Mouse (Mus musculus): Measurements from ENCODE around the gene Gcc2. TPM values are rescaled to one million over a fixed set of nuclear protein-coding genes. Genes with fewer than 3 reads are reported as not detected.

Gcc2 gene
- polyA plus RNA-seq, 1 experiment from 2014 or later: 62.0 TPM

DNA sequence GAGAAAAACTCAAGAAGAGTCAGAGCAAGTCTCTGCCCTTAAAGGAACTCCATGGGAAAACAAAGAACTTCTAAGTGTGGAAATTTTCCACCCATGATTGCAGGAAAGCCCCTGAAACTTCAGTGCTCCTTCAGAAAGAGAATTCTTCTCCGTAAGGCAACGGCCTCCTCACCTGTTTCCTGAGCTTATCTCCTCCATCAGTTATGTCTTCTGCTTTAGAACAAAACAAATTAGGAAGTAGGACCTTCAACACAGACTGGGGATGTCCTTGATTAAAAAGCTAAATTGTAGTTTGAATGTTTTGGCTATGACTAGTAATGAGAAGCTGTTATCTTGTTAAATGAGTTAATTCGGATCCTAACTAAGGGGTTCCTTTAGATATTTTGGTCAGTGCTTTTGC, 88.3 kb downstream of the Gcc2 start:
- Histone ChIP-seq H3K4me2 (replicated peaks; ENCODE audit: low read depth, low read length) (no peak overlapping the region), H3K9me3 (ENCODE audit: control insufficient read depth, low read length) (no peaks in the 10 kb centered on the region), H3K36me3 (ENCODE audit: control insufficient read depth, insufficient read depth, low read length) (no peaks in the 10 kb centered on the region; the same call in 1 of the 2 replicates), H3K9ac (ENCODE audit: low read depth, low read length) (no peak overlapping the region), H3K27me3 (ENCODE audit: control insufficient read depth, insufficient read depth, low read length) (no peaks in the 10 kb centered on the region), H3K4me3 (ENCODE audit: low read length) (no peak overlapping the region), H3K4me1 (ENCODE audit: control insufficient read depth, insufficient read depth, low read length) (peaks cover 17% of the 10 kb centered on the region), H3K27ac (ENCODE audit: low read depth, low read length) (no peak overlapping the region)
- 91% methylated on average over 3 of the region's 3 CpGs for WGBS
- no peak for ATAC-seq (ENCODE audit: low FRiP score, low TSS enrichment)

DNA sequence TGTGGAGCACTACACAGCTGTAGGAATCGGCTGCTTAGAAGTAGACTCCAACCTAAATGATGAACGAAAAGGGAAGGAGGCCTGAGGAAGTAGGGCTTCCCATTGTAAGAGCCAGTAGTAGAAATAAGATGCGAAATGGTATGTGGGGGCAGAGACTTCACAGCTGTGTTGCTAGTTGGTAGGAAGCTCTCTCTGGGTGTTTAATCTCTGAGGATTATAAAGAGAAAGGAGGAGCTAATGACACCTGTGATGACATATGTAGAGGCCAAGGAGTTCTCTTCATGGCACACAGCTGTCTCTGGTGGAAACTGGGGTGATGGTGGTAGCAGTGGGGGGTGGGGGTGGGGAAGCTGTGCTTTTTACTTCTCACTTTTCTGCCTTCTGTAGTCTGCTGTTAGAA, 95.3 kb downstream of the Gcc2 start:
- no peaks in the 10 kb centered on the region for H3K9me3 ChIP-seq (ENCODE audit: control insufficient read depth, low read length)
- 89% methylated on average over 3 of the region's 3 CpGs for WGBS
- H3K4me2 ChIP-seq (replicated peaks; ENCODE audit: low read depth, low read length): no peak overlapping the region
- H3K9ac ChIP-seq (ENCODE audit: low read depth, low read length): no peak overlapping the region
- H3K36me3 ChIP-seq (ENCODE audit: control insufficient read depth, insufficient read depth, low read length): no peaks in the 10 kb centered on the region
- no peak overlapping the region for H3K27ac ChIP-seq (ENCODE audit: low read depth, low read length)
- H3K27me3 ChIP-seq (ENCODE audit: control insufficient read depth, insufficient read depth, low read length): no peaks in the 10 kb centered on the region
- no peak overlapping the region for H3K4me3 ChIP-seq (ENCODE audit: low read length)
- ATAC-seq (ENCODE audit: low FRiP score, low TSS enrichment): no peak
- H3K4me1 ChIP-seq (ENCODE audit: control insufficient read depth, insufficient read depth, low read length): peaks cover 3% of the 10 kb centered on the region; the same call in 1 of the 2 replicates

DNA sequence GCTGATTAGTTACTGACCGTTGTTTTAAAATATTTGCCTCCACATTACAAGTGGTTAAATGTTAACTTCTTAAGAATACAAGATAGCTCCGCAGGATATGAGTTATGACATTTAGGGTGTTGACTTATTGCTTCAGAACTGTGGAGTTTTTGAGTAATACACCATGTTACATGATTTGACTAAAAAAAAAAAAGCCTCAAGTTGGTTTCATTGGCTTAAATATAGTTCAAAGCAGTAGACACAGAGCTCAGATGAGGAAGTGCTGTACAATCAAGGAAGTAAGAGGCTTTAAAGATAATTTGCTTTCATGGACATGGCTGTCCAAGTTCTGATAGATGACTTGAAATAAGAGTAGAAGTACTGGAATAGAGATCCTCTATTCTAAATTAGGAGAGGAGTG, 96.4 kb downstream of the Gcc2 start:
- H3K9ac ChIP-seq (ENCODE audit: low read depth, low read length): no peak overlapping the region
- H3K4me1 ChIP-seq (ENCODE audit: control insufficient read depth, insufficient read depth, low read length): peaks cover 3% of the 10 kb centered on the region; the same call in 1 of the 2 replicates
- H3K36me3 ChIP-seq (ENCODE audit: control insufficient read depth, insufficient read depth, low read length): no peaks in the 10 kb centered on the region
- WGBS: 72% methylated on average over 2 of the region's 2 CpGs
- H3K27me3 ChIP-seq (ENCODE audit: control insufficient read depth, insufficient read depth, low read length): no peaks in the 10 kb centered on the region
- no peaks in the 10 kb centered on the region for H3K9me3 ChIP-seq (ENCODE audit: control insufficient read depth, low read length)
- no peak overlapping the region for H3K4me2 ChIP-seq (replicated peaks; ENCODE audit: low read depth, low read length)
- H3K4me3 ChIP-seq (ENCODE audit: low read length): no peak overlapping the region
- H3K27ac ChIP-seq (ENCODE audit: low read depth, low read length): no peak overlapping the region
- ATAC-seq (ENCODE audit: low FRiP score, low TSS enrichment): no peak

DNA sequence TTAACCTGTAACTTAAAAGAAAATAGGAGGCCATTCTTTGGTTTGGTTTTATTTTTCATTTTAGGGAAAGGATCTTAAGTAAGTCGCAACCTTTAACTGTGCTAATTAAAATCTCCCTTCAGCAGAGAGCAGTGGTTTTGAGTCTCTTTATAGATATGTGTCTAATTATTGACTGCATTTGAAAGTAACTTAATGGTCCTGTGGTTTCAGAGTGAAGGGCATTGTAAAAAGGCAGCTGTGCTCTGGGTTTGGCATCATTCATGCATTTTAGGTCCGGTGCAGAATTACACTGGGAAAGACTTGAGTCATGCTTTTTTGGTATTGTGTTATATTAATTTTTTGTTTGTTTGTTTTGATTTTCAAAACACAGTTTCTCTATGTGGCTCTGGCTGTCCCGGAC, 97.1 kb downstream of the Gcc2 start:
- Histone ChIP-seq H3K27ac (ENCODE audit: low read depth, low read length) (no peak overlapping the region), H3K9ac (ENCODE audit: low read depth, low read length) (no peak overlapping the region), H3K27me3 (ENCODE audit: control insufficient read depth, insufficient read depth, low read length) (no peaks in the 10 kb centered on the region), H3K9me3 (ENCODE audit: control insufficient read depth, low read length) (no peaks in the 10 kb centered on the region), H3K36me3 (ENCODE audit: control insufficient read depth, insufficient read depth, low read length) (no peaks in the 10 kb centered on the region), H3K4me3 (ENCODE audit: low read length) (no peak overlapping the region), H3K4me2 (replicated peaks; ENCODE audit: low read depth, low read length) (no peak overlapping the region), H3K4me1 (ENCODE audit: control insufficient read depth, insufficient read depth, low read length) (peaks cover 3% of the 10 kb centered on the region; the same call in 1 of the 2 replicates)
- WGBS: 64% methylated on average over 3 of the region's 3 CpGs
- no peak for ATAC-seq (ENCODE audit: low FRiP score, low TSS enrichment)

DNA sequence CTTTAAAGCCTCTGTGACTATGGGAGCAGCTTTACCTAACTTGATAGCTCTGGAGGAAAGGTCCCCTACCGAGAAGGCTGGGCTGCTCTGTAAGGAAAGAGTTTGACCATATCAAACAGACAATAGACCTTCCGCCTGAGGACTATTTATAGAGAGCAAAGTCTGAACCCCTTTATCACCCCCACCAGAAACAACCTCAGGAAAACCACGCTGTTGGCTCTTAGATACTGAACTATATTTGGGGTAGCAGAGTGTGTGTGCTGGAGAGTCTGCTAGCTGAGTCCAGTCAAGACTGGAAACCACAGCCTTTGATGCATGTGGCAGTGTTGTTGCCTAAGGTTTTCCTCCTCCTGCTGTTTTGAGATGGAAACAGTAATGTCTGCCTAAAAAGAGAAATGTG, 99.3 kb downstream of the Gcc2 start:
- Histone ChIP-seq H3K4me3 (ENCODE audit: low read length) (no peak overlapping the region), H3K9me3 (ENCODE audit: control insufficient read depth, low read length) (no peaks in the 10 kb centered on the region), H3K4me1 (ENCODE audit: control insufficient read depth, insufficient read depth, low read length) (peaks cover 3% of the 10 kb centered on the region; the same call in 1 of the 2 replicates), H3K4me2 (replicated peaks; ENCODE audit: low read depth, low read length) (no peak overlapping the region), H3K9ac (ENCODE audit: low read depth, low read length) (no peak overlapping the region), H3K27me3 (ENCODE audit: control insufficient read depth, insufficient read depth, low read length) (no peaks in the 10 kb centered on the region), H3K36me3 (ENCODE audit: control insufficient read depth, insufficient read depth, low read length) (no peaks in the 10 kb centered on the region), H3K27ac (ENCODE audit: low read depth, low read length) (no peak overlapping the region)
- no peak for ATAC-seq (ENCODE audit: low FRiP score, low TSS enrichment)
- WGBS: 50% methylated on average over 3 of the region's 3 CpGs

Other genes with a start within 250 kb of the Gcc2 start
- gene AW822073, start 30.6 kb upstream of the Gcc2 start, polyA plus RNA-seq (2014; fragmentation: Nextera tagmentation; extraction: Ambion mirVana): not detected in 2 replicates
- not detected in 2 replicates for gene Duxf3, start 22.8 kb upstream of the Gcc2 start, polyA plus RNA-seq (2014; fragmentation: Nextera tagmentation; extraction: Ambion mirVana)
- gene Gm4981, start 18.8 kb upstream of the Gcc2 start, polyA plus RNA-seq (2014; fragmentation: Nextera tagmentation; extraction: Ambion mirVana): not detected in 2 replicates
- 112 and 131 TPM in 2 replicates for gene Lims1, start 68.0 kb downstream of the Gcc2 start, polyA plus RNA-seq (2014; fragmentation: Nextera tagmentation; extraction: Ambion mirVana)
- gene Ranbp2, start 191.4 kb downstream of the Gcc2 start, polyA plus RNA-seq (2014; fragmentation: Nextera tagmentation; extraction: Ambion mirVana): 26.2 and 48.2 TPM in 2 replicates
- 10.8 and 12.0 TPM in 2 replicates for gene Ccdc138, start 242.5 kb downstream of the Gcc2 start, polyA plus RNA-seq (2014; fragmentation: Nextera tagmentation; extraction: Ambion mirVana)